Mouse (Mus musculus): Measurements from ENCODE around the gene Prop1. TPM values are rescaled to one million over a fixed set of nuclear protein-coding genes. Genes with fewer than 3 reads are reported as not detected.

The Prop1 gene
- total RNA-seq (2012; rRNA removed), result not detected in 2 replicates

GRCm38 (mm10) chr11:50953665-50954064 is at the start of gene Prop1:
TSS of gene Prop1 (minus strand) at chr11:50953765.
- no peak for DNase-seq (ENCODE audit: low read depth, low spot score)
- Histone ChIP-seq H3K4me3 (ENCODE audit: insufficient read depth in 1 of 2, low read depth in 1 of 2, low read length in 2 of 2, poor library complexity in 1 of 2, severe bottlenecking in 1 of 2) (no peak within 1 kb of the TSS), H3K9me3 (ENCODE audit: control insufficient read depth, insufficient read depth, low read depth, low read length) (no peaks in the 10 kb centered on the region), H3K36me3 (ENCODE audit: control insufficient read depth, insufficient read depth, low read length, poor library complexity, severe bottlenecking) (no peaks in the 10 kb centered on the region), H3K4me1 (ENCODE audit: control insufficient read depth in 2 of 2, insufficient read depth in 2 of 2, low read length in 2 of 2, poor library complexity in 1 of 2) (no peaks in the 10 kb centered on the region), H3K9ac (ENCODE audit: insufficient read depth, low read depth, low read length, poor library complexity, severe bottlenecking) (no peak within 1 kb of the TSS), H3K27ac (ENCODE audit: insufficient read depth, low read depth, low read length, poor library complexity, severe bottlenecking) (no peak within 1 kb of the TSS)
- in situ Hi-C loops (cut with MboI; ENCODE audit: low sequenced_read_pairs in 2 of 2, unreplicated experiment in 2 of 2), result no loop called here
- TF ChIP-seq ZC3H11A (IDR thresholded peaks at IDR 0.05; ENCODE audit: borderline replicate concordance, low read depth, low read length) (no peak), HCFC1 (IDR thresholded peaks at IDR 0.05; ENCODE audit: borderline replicate concordance, insufficient read depth, low read length) (no peak), MAFK (IDR thresholded peaks at IDR 0.05; ENCODE audit: insufficient read depth, low read depth, low read length) (no peak), CHD2 (IDR thresholded peaks at IDR 0.05; ENCODE audit: low read depth, low read length) (no peak), ZNF384 (IDR thresholded peaks at IDR 0.05; ENCODE audit: low read depth, low read length) (no peak)

- H3K27ac ChIP-seq (ENCODE audit: insufficient read depth, low read depth, low read length, poor library complexity, severe bottlenecking), result no peak within 1 kb of the TSS
- no peak within 1 kb of the TSS for H3K4me3 ChIP-seq (ENCODE audit: insufficient read depth in 1 of 2, low read depth in 1 of 2, low read length in 2 of 2, poor library complexity in 1 of 2, severe bottlenecking in 1 of 2)
- no peak for DNase-seq (ENCODE audit: low read depth, low spot score)
- H3K4me1 ChIP-seq (ENCODE audit: control insufficient read depth in 2 of 2, insufficient read depth in 2 of 2, low read length in 2 of 2, poor library complexity in 1 of 2), result no peaks in the 10 kb centered on the region
- TF ChIP-seq ZC3H11A (IDR thresholded peaks at IDR 0.05; ENCODE audit: borderline replicate concordance, low read depth, low read length) (no peak), CHD2 (IDR thresholded peaks at IDR 0.05; ENCODE audit: low read depth, low read length) (no peak)
- no peaks in the 10 kb centered on the region for H3K36me3 ChIP-seq (ENCODE audit: control insufficient read depth, insufficient read depth, low read length, poor library complexity, severe bottlenecking)
- H3K9ac ChIP-seq (ENCODE audit: insufficient read depth, low read depth, low read length, poor library complexity, severe bottlenecking), result no peak within 1 kb of the TSS
- in situ Hi-C loops (cut with MboI; ENCODE audit: low sequenced_read_pairs in 2 of 2, unreplicated experiment in 2 of 2), result no loop called here
- no peaks in the 10 kb centered on the region for H3K9me3 ChIP-seq (ENCODE audit: control insufficient read depth, insufficient read depth, low read depth, low read length)
These were observed 49.7 kb upstream of the Prop1 start, which contains the start of gene Olfr51 for GRCm38 (mm10) chr11:51003296-51003695. TSS of gene Olfr51 (plus strand) at chr11:51003596.

- H3K9ac ChIP-seq (ENCODE audit: insufficient read depth, low read depth, low read length, poor library complexity, severe bottlenecking), result no peak within 1 kb of the TSS
- no peak within 1 kb of the TSS for H3K4me3 ChIP-seq (ENCODE audit: insufficient read depth in 1 of 2, low read depth in 1 of 2, low read length in 2 of 2, poor library complexity in 1 of 2, severe bottlenecking in 1 of 2)
- H3K9me3 ChIP-seq (ENCODE audit: control insufficient read depth, insufficient read depth, low read depth, low read length), result no peaks in the 10 kb centered on the region
- no peak for TF ChIP-seq ZC3H11A (IDR thresholded peaks at IDR 0.05; ENCODE audit: borderline replicate concordance, low read depth, low read length)
- no peak for TF ChIP-seq CHD2 (IDR thresholded peaks at IDR 0.05; ENCODE audit: low read depth, low read length)
- no peak for TF ChIP-seq HCFC1 (IDR thresholded peaks at IDR 0.05; ENCODE audit: borderline replicate concordance, insufficient read depth, low read length)
- no peak for TF ChIP-seq ZNF384 (IDR thresholded peaks at IDR 0.05; ENCODE audit: low read depth, low read length)
- no peak for TF ChIP-seq MAFK (IDR thresholded peaks at IDR 0.05; ENCODE audit: insufficient read depth, low read depth, low read length)
- no peak for DNase-seq (ENCODE audit: low read depth, low spot score)
- no peaks in the 10 kb centered on the region for H3K36me3 ChIP-seq (ENCODE audit: control insufficient read depth, insufficient read depth, low read length, poor library complexity, severe bottlenecking)
- no peak within 1 kb of the TSS for H3K27ac ChIP-seq (ENCODE audit: insufficient read depth, low read depth, low read length, poor library complexity, severe bottlenecking)
- in situ Hi-C loops (cut with MboI; ENCODE audit: low sequenced_read_pairs in 2 of 2, unreplicated experiment in 2 of 2), result no loop called here
- H3K4me1 ChIP-seq (ENCODE audit: control insufficient read depth in 2 of 2, insufficient read depth in 2 of 2, low read length in 2 of 2, poor library complexity in 1 of 2), result no peaks in the 10 kb centered on the region
These were observed 28.1 kb upstream of the Prop1 start, which contains the start of gene Olfr1377 for GRCm38 (mm10) chr11:50981667-50982066. TSS of gene Olfr1377 (plus strand) at chr11:50981967.

- Histone ChIP-seq H3K4me3 (ENCODE audit: insufficient read depth in 1 of 2, low read depth in 1 of 2, low read length in 2 of 2, poor library complexity in 1 of 2, severe bottlenecking in 1 of 2) (no peak overlapping the region), H3K4me1 (ENCODE audit: control insufficient read depth in 2 of 2, insufficient read depth in 2 of 2, low read length in 2 of 2, poor library complexity in 1 of 2) (no peaks in the 10 kb centered on the region), H3K27ac (ENCODE audit: insufficient read depth, low read depth, low read length, poor library complexity, severe bottlenecking) (no peak overlapping the region), H3K9me3 (ENCODE audit: control insufficient read depth, insufficient read depth, low read depth, low read length) (no peaks in the 10 kb centered on the region), H3K36me3 (ENCODE audit: control insufficient read depth, insufficient read depth, low read length, poor library complexity, severe bottlenecking) (no peaks in the 10 kb centered on the region), H3K9ac (ENCODE audit: insufficient read depth, low read depth, low read length, poor library complexity, severe bottlenecking) (no peak overlapping the region)
- in situ Hi-C loops (cut with MboI; ENCODE audit: low sequenced_read_pairs in 2 of 2, unreplicated experiment in 2 of 2), result no loop called here
- peak; percentile 36 for DNase-seq (ENCODE audit: low read depth, low spot score)
- no peak for TF ChIP-seq HCFC1 (IDR thresholded peaks at IDR 0.05; ENCODE audit: borderline replicate concordance, insufficient read depth, low read length)
- no peak for TF ChIP-seq ZC3H11A (IDR thresholded peaks at IDR 0.05; ENCODE audit: borderline replicate concordance, low read depth, low read length)
- no peak for TF ChIP-seq MAFK (IDR thresholded peaks at IDR 0.05; ENCODE audit: insufficient read depth, low read depth, low read length)
- TF ChIP-seq CHD2 (IDR thresholded peaks at IDR 0.05; ENCODE audit: low read depth, low read length), result no peak
These were observed 23.7 kb upstream of the Prop1 start for GRCm38 (mm10) chr11:50977216-50977615.

- in situ Hi-C loops (cut with MboI; ENCODE audit: low sequenced_read_pairs in 2 of 2, unreplicated experiment in 2 of 2), result no loop called here
- Histone ChIP-seq H3K36me3 (ENCODE audit: control insufficient read depth, insufficient read depth, low read length, poor library complexity, severe bottlenecking) (no peaks in the 10 kb centered on the region), H3K9ac (ENCODE audit: insufficient read depth, low read depth, low read length, poor library complexity, severe bottlenecking) (no peak within 1 kb of the TSS), H3K4me1 (ENCODE audit: control insufficient read depth in 2 of 2, insufficient read depth in 2 of 2, low read length in 2 of 2, poor library complexity in 1 of 2) (no peaks in the 10 kb centered on the region), H3K4me3 (ENCODE audit: insufficient read depth in 1 of 2, low read depth in 1 of 2, low read length in 2 of 2, poor library complexity in 1 of 2, severe bottlenecking in 1 of 2) (no peak within 1 kb of the TSS), H3K27ac (ENCODE audit: insufficient read depth, low read depth, low read length, poor library complexity, severe bottlenecking) (no peak within 1 kb of the TSS), H3K9me3 (ENCODE audit: control insufficient read depth, insufficient read depth, low read depth, low read length) (no peaks in the 10 kb centered on the region)
- TF ChIP-seq HCFC1 (IDR thresholded peaks at IDR 0.05; ENCODE audit: borderline replicate concordance, insufficient read depth, low read length), result no peak
- TF ChIP-seq CHD2 (IDR thresholded peaks at IDR 0.05; ENCODE audit: low read depth, low read length), result no peak
- TF ChIP-seq ZC3H11A (IDR thresholded peaks at IDR 0.05; ENCODE audit: borderline replicate concordance, low read depth, low read length), result no peak
- no peak for TF ChIP-seq ZNF384 (IDR thresholded peaks at IDR 0.05; ENCODE audit: low read depth, low read length)
- no peak for DNase-seq (ENCODE audit: low read depth, low spot score)
These were observed 12.7 kb upstream of the Prop1 start, which contains the start of gene Olfr1378 for GRCm38 (mm10) chr11:50966230-50966629. TSS of gene Olfr1378 (plus strand) at chr11:50966530.
